ENCODE assay signal across 8 mouse cellular contexts in the genomic region with DNA sequence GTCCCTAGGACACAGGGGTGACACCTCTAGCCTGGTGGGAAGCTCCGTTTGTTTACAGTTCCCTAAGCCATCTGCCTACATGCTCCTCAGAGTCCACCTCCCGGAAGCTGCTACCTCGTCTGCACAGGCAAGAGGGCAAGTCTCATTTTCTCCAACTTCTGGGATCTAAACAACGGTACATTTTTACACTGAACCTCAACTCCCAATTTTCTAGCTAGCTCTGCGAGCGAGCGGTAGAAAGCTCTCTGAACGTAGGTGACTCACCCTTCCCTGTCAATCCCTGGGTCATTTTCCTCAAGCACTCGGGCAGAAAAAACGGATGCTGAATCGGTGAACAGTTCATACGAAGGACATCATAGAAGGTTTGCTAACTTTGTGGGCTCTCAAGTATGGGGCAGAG.
DNase-seq lines count a peak whose midpoint lies in the region; ATAC-seq and TF ChIP-seq lines count a peak whose summit lies in the region.

No protein-coding gene starts in this region.

- H3K9ac ChIP-seq in heart, adult 2 months (ENCODE audit: low read depth, low read length): peak overlapping the region; percentile 56
- H3K9ac ChIP-seq in intestine, embryonic 15.5 days: no peak overlapping the region

- 5% methylated on average over 12 of the region's 12 CpGs for WGBS in heart, adult 2 months
- 27% methylated on average over 12 of the region's 12 CpGs for WGBS in intestine, embryonic 15.5 days

- peak overlapping the region; percentile 94 for H3K27ac ChIP-seq in heart, adult 2 months
- peak overlapping the region; percentile 42 for H3K27ac ChIP-seq in testis, adult 2 months (ENCODE audit: control insufficient read depth, insufficient read depth, low read depth, low read length)
- H3K27ac ChIP-seq in intestine, embryonic 15.5 days: peak overlapping the region; percentile 69

- no peak for TF ChIP-seq EP300 in heart, adult 2 months (IDR thresholded peaks at IDR 0.05; ENCODE audit: insufficient read depth, low read depth, low read length)

- no peaks in the 10 kb centered on the region; the same call in 1 of the 2 replicates for H3K79me2 ChIP-seq in heart, adult 2 months (replicated peaks; ENCODE audit: control insufficient read depth, insufficient read depth, low read length)

- peak in 1 of 2 experiments; percentile 45 for DNase-seq in heart, adult 2 months
- no peak for DNase-seq in heart, adult 9 months (ENCODE audit: low spot score in 2 of 2)
- no peak for DNase-seq in testis, postnatal 10 days (ENCODE audit: low spot score)
- DNase-seq in ovary, postnatal 10 days (ENCODE audit: low spot score): no peak
- DNase-seq in left cerebral cortex, adult 8-10 months (ENCODE audit: low spot score in 2 of 2): no peak
- no peak for DNase-seq in spleen, postnatal 36 days (ENCODE audit: low spot score in 2 of 2)

- peaks cover 11% of the 10 kb centered on the region for H3K4me1 ChIP-seq in heart, adult 2 months (ENCODE audit: control insufficient read depth, insufficient read depth, low read length)
- H3K4me1 ChIP-seq in testis, adult 2 months (ENCODE audit: control insufficient read depth, insufficient read depth, low read length): no peaks in the 10 kb centered on the region
- H3K4me1 ChIP-seq in intestine, embryonic 15.5 days (replicated peaks): peaks cover 22% of the 10 kb centered on the region

- peak; percentile 28; the same call in 1 of the 2 replicates for ATAC-seq in intestine, embryonic 15.5 days

- no peak for TF ChIP-seq POLR2A in heart, adult 2 months (IDR thresholded peaks at IDR 0.05; ENCODE audit: insufficient read depth, low read depth, low read length)
- TF ChIP-seq POLR2A in testis, adult 2 months (IDR thresholded peaks at IDR 0.05; ENCODE audit: control insufficient read depth, low read depth, low read length): no peak

- peak overlapping the region; percentile 38 for H3K4me3 ChIP-seq in heart, adult 2 months
- no peak overlapping the region for H3K4me3 ChIP-seq in testis, adult 2 months (ENCODE audit: control insufficient read depth, low read depth, low read length)
- no peak overlapping the region for H3K4me3 ChIP-seq in intestine, embryonic 15.5 days (replicated peaks)

- no peaks in the 10 kb centered on the region for H3K9me3 ChIP-seq in intestine, embryonic 15.5 days

- intact Hi-C loops in heart, adult 2 months (cut with DNase I): loop anchor here (5.0 kb wide), 3 partner anchors 40 to 175 kb away; a partner anchor contains a TSS

- no peaks in the 10 kb centered on the region for H3K27me3 ChIP-seq in heart, adult 2 months (ENCODE audit: control insufficient read depth, insufficient read depth, low read length)
- H3K27me3 ChIP-seq in testis, adult 2 months (ENCODE audit: control insufficient read depth, insufficient read depth, low read length): no peaks in the 10 kb centered on the region
- H3K27me3 ChIP-seq in intestine, embryonic 15.5 days (replicated peaks): no peaks in the 10 kb centered on the region

- no peak for TF ChIP-seq CTCF in heart, adult 2 months (IDR thresholded peaks at IDR 0.05)
- no peak for TF ChIP-seq CTCF in testis, adult 2 months (IDR thresholded peaks at IDR 0.05; ENCODE audit: control insufficient read depth, insufficient read depth, insufficient replicate concordance, low read depth, low read length)

- peak overlapping the region; percentile 42 for H3K4me2 ChIP-seq in intestine, embryonic 15.5 days (replicated peaks)

- peaks cover 2% of the 10 kb centered on the region for H3K36me3 ChIP-seq in heart, adult 2 months (ENCODE audit: control insufficient read depth, insufficient read depth, low read length)
- H3K36me3 ChIP-seq in testis, adult 2 months (ENCODE audit: control insufficient read depth, insufficient read depth, low read length): no peaks in the 10 kb centered on the region
- H3K36me3 ChIP-seq in intestine, embryonic 15.5 days: no peaks in the 10 kb centered on the region

Comparison
In these comparisons a context has a peak if more than half of its experiments do, and no peak if none do; other contexts are left out.
1. H3K27ac ChIP-seq: peak in every context shown above with its lines; median percentile 94 in heart, adult 2 months; 69 in intestine, embryonic 15.5 days; 42 in testis, adult 2 months.